In the genomic region with DNA sequence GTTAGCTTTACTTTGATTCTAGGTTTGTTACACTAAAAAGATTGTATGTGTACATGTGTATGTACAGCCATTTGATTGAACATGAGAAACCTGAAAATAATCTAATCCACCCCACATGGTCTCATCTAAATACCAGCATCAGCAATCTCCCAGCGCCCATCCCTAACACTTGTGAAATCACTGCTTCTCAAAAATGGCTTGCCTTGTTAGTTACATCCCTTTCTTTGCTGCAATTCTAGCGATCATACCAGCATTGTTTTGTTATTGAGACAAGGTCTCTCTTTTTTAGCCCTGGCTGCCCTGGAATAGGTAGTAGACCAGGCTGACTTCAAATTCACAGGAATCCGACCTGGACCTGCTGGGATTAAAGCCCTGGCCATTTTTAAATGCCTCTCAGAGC, we compare ENCODE assay signal across 7 mouse cellular contexts. TPM values are rescaled to one million over a fixed set of nuclear protein-coding genes. Genes with fewer than 3 reads are reported as not detected.
DNase-seq lines count a peak whose midpoint lies in the region; ATAC-seq and TF ChIP-seq lines count a peak whose summit lies in the region.

No protein-coding gene starts in this region.

- H3K9me3 ChIP-seq in forebrain, postnatal 0 days (ENCODE audit: low read length), result no peaks in the 10 kb centered on the region
- H3K9me3 ChIP-seq in liver, embryonic 16.5 days (replicated peaks; ENCODE audit: control insufficient read depth, low read length), result no peaks in the 10 kb centered on the region

- H3K27ac ChIP-seq in spleen, adult 2 months (ENCODE audit: insufficient read depth, low read length), result peak overlapping the region; percentile 90; the same call in 1 of the 2 replicates
- peak overlapping the region; percentile 99 for H3K27ac ChIP-seq in forebrain, postnatal 0 days (ENCODE audit: low read depth, low read length)
- peak overlapping the region; percentile 90 for H3K27ac ChIP-seq in liver, embryonic 16.5 days (ENCODE audit: low read length)

- peak overlapping the region; percentile 90 for H3K9ac ChIP-seq in forebrain, postnatal 0 days
- H3K9ac ChIP-seq in liver, embryonic 16.5 days (ENCODE audit: low read depth, low read length), result peak overlapping the region; percentile 97

- H3K4me1 ChIP-seq in spleen, adult 2 months (ENCODE audit: control insufficient read depth, insufficient read depth, insufficient read length), result no peaks in the 10 kb centered on the region; the same call in 1 of the 2 replicates
- H3K4me1 ChIP-seq in forebrain, postnatal 0 days (ENCODE audit: insufficient read depth), result peaks cover 5% of the 10 kb centered on the region; the same call in 1 of the 2 replicates
- peaks cover 12% of the 10 kb centered on the region for H3K4me1 ChIP-seq in liver, embryonic 16.5 days (ENCODE audit: control insufficient read depth, low read depth, low read length)

- WGBS in spleen, adult 2 months, result 51% methylated on average over 3 of the region's 3 CpGs
- 6% methylated on average over 3 of the region's 3 CpGs for WGBS in forebrain, postnatal 0 days
- WGBS in liver, embryonic 16.5 days (ENCODE audit: insufficient replicate concordance), result 33% methylated on average over 3 of the region's 3 CpGs

- H3K4me2 ChIP-seq in forebrain, postnatal 0 days (ENCODE audit: low read depth), result peak overlapping the region; percentile 58
- H3K4me2 ChIP-seq in liver, embryonic 16.5 days (ENCODE audit: low read depth, low read length), result peak overlapping the region; percentile 94

- TF ChIP-seq POLR2A in spleen, adult 2 months (IDR thresholded peaks at IDR 0.05; ENCODE audit: low read depth, low read length), result no peak

- H3K27me3 ChIP-seq in spleen, adult 2 months (ENCODE audit: control insufficient read depth, insufficient read depth, low read length), result no peaks in the 10 kb centered on the region
- H3K27me3 ChIP-seq in forebrain, postnatal 0 days (ENCODE audit: insufficient read depth, low read length), result no peaks in the 10 kb centered on the region
- no peaks in the 10 kb centered on the region for H3K27me3 ChIP-seq in liver, embryonic 16.5 days (ENCODE audit: control insufficient read depth, insufficient read depth, low read depth, low read length)

- TF ChIP-seq CTCF in spleen, adult 2 months (IDR thresholded peaks at IDR 0.05; ENCODE audit: extremely low read depth, insufficient read depth, insufficient read length, insufficient replicate concordance), result no peak
- TF ChIP-seq CTCF in forebrain, postnatal 0 days (IDR thresholded peaks at IDR 0.05; ENCODE audit: low read depth), result no peak

- H3K36me3 ChIP-seq in spleen, adult 2 months (ENCODE audit: control insufficient read depth, insufficient read depth, low read length), result peaks cover 20% of the 10 kb centered on the region
- H3K36me3 ChIP-seq in forebrain, postnatal 0 days (ENCODE audit: insufficient read depth), result peaks cover 21% of the 10 kb centered on the region
- H3K36me3 ChIP-seq in liver, embryonic 16.5 days (ENCODE audit: control insufficient read depth, insufficient read depth), result peaks cover 17% of the 10 kb centered on the region

- peak overlapping the region; percentile 75; the same call in 1 of the 2 replicates for H3K4me3 ChIP-seq in spleen, adult 2 months (ENCODE audit: extremely low read depth, insufficient read depth, insufficient read length)
- H3K4me3 ChIP-seq in forebrain, postnatal 0 days (ENCODE audit: low read depth, low read length), result peak overlapping the region; percentile 98
- H3K4me3 ChIP-seq in liver, embryonic 16.5 days (ENCODE audit: low read depth, low read length), result peak overlapping the region; percentile 95

- ATAC-seq in forebrain, postnatal 0 days, result peak; percentile 0
- ATAC-seq in liver, embryonic 16.5 days (ENCODE audit: low read depth), result no peak

- no peak for DNase-seq in spleen, adult 2 months (ENCODE audit: low read depth in 1 of 2, low spot score in 2 of 2)
- DNase-seq in spleen, postnatal 14 days (ENCODE audit: low spot score in 2 of 2), result no peak
- DNase-seq in forebrain, postnatal 0 days, result no peak
- no peak for DNase-seq in right cerebral cortex, postnatal 10 days (ENCODE audit: low spot score in 2 of 2)
- no peak for DNase-seq in urinary bladder, postnatal 4 days (ENCODE audit: low spot score in 2 of 2)
- DNase-seq in Muller cell, postnatal 12 days (ENCODE audit: inconsistent ontology term), result no peak

RNA-seq across cellular contexts. Expression of gene Eef1a1, which starts 6.6 kb away (rescaled TPM):
- polyA plus RNA-seq in spleen, adult 2 months (2012; rRNA removed), result 2,639 and 2,890 TPM in 2 replicates
- total RNA-seq in forebrain, postnatal 0 days (2014; rRNA removed), result 9,311 and 11,752 TPM in 2 replicates
- 2,982 and 3,284 TPM in 2 replicates for polyA plus RNA-seq in forebrain, postnatal 0 days (2015; fragmentation: Nextera tagmentation; extraction: Ambion mirVana)
- polyA plus RNA-seq in liver, embryonic 16.5 days (2015; fragmentation: Nextera tagmentation; extraction: Ambion mirVana), result 1,873 and 1,994 TPM in 2 replicates

RNA-seq across cellular contexts. Expression of gene Gm17324, which starts 33.8 kb away (rescaled TPM):
- not detected in 2 replicates for polyA plus RNA-seq in spleen, adult 2 months (2012; rRNA removed)
- 1.2 and 1.7 TPM in 2 replicates for total RNA-seq in forebrain, postnatal 0 days (2014; rRNA removed)
- 2.8 and 3.3 TPM in 2 replicates for polyA plus RNA-seq in forebrain, postnatal 0 days (2015; fragmentation: Nextera tagmentation; extraction: Ambion mirVana)
- 0.24 and 0.42 TPM in 2 replicates for polyA plus RNA-seq in liver, embryonic 16.5 days (2015; fragmentation: Nextera tagmentation; extraction: Ambion mirVana)

RNA-seq across cellular contexts. Expression of gene Mto1, which starts 34.4 kb away (rescaled TPM):
- 9.3 and 9.9 TPM in 2 replicates for polyA plus RNA-seq in spleen, adult 2 months (2012; rRNA removed)
- 27.5 and 27.8 TPM in 2 replicates for total RNA-seq in forebrain, postnatal 0 days (2014; rRNA removed)
- 15.9 and 19.6 TPM in 2 replicates for polyA plus RNA-seq in forebrain, postnatal 0 days (2015; fragmentation: Nextera tagmentation; extraction: Ambion mirVana)
- 16.9 and 17.9 TPM in 2 replicates for polyA plus RNA-seq in liver, embryonic 16.5 days (2015; fragmentation: Nextera tagmentation; extraction: Ambion mirVana)

RNA-seq across cellular contexts. Expression of gene Cgas, which starts 39.3 kb away (rescaled TPM):
- polyA plus RNA-seq in spleen, adult 2 months (2012; rRNA removed), result 0.79 and 0.99 TPM in 2 replicates
- 0.85 and 0.90 TPM in 2 replicates for total RNA-seq in forebrain, postnatal 0 days (2014; rRNA removed)
- 0.33 and 0.47 TPM in 2 replicates for polyA plus RNA-seq in forebrain, postnatal 0 days (2015; fragmentation: Nextera tagmentation; extraction: Ambion mirVana)
- polyA plus RNA-seq in liver, embryonic 16.5 days (2015; fragmentation: Nextera tagmentation; extraction: Ambion mirVana), result 0.67 and 0.84 TPM in 2 replicates
